Mouse (Mus musculus): ENCODE measurements around the gene Wbp2.
A peak's percentile ranks its signal among the peaks of the same experiment; 100 is the strongest.

Wbp2 gene

DNA sequence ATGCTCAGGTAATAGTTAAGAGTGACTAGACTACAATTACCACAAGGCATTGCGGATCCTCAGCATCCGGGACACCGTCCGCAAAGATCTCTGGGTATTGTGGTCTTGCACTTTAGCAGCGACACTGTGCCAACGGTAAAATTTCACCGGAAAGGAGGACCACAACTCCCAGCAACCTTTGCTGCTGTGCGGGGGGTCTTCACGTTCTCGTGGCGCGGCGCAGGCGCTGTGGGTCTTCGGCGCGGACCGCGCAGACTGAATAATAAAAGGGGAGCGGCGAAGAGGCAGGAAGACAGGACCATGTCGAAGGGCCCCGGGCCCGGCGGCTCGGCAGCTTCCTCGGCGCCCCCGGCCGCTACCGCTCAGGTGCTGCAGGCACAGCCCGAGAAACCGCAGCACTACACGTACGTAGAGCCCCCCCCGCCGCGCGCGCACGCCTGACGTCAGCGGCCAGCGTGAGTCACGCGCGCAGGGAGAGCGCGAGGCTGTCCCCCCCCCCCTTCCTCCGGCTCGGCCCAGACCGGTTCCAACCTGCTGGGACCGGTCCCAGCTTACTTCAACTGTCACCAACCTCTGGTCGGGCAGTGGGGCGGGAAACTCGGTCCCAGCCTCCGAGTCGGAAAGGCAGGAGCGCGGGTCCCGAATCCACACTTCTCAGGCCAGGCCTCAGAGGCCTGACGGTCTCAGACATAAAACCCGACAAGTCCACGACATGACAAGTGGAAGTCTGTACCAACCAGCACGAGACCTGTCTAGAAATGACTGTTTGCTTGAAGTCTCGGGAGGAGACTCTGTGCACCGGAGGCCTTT, 56.5 kb downstream of the Wbp2 start, which contains the start of gene Unk:
Gene Unk, plus strand, starts transcription at position 235 of the 810 bp plus-strand sequence.
- peak; percentile 97 for DNase-seq (ENCODE audit: low spot score)

DNA sequence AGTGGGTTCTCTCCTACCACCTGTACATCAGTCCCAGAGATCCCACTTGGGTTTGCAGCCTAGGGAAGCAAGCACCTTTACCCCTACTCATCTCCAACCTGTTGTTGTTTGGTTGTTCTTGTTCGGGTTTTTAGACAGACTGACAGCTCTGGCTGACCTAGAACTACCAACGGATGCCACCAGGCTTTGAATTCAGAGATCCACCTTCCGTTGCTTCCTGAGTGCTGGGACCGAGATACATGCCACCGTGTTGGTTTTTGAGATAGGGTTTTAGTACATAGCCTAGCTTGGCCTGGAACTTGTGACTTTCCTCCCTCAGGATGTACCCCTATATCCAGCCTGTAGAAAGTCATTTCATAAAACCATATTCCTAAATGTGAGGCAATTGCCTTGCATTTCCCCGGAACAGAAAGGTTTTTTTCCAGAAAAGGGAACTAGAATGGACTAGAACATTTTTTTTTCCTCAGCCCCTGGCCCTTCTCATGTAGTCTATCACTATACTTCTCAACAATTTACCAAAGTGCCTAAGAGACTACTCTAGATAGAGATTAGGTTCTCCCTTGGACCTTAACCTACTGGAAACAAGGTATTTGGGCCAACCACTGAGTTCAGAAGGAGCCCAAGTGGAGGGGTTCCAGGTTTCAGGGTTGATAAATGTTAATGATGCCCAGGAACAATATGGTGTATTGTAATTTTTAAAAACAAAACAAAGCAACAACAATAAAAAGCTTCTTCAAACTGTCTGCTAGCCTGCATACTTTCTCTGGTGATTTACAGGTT, 57.5 kb downstream of the Wbp2 start:
- DNase-seq (ENCODE audit: low spot score), result no peak

Data from ovary, adult 18-20 months (tissue).